Mouse (Mus musculus): ENCODE data around the gene D930048N14Rik. TPM values are rescaled to one million over a fixed set of nuclear protein-coding genes. Genes with fewer than 3 reads are reported as not detected.
A peak's percentile ranks its signal among the peaks of the same experiment; 100 is the strongest.
"Not testable (repeated sequence)": the region's sequence is repeated elsewhere in the genome, so short reads cannot be mapped to it uniquely, and the experiment has no call there.

Gene D930048N14Rik
- polyA plus RNA-seq, 1 experiment from 2014 or later: 0.95 TPM

GRCm38 (mm10) chr11:51658291-51658690, 7.5 kb downstream of the D930048N14Rik start:
- 46% methylated on average over 7 of the region's 7 CpGs for WGBS (ENCODE audit: insufficient replicate concordance)
- Histone ChIP-seq H3K4me3 (no peak overlapping the region), H3K9ac (no peak overlapping the region), H3K4me2 (no peak overlapping the region), H3K27ac (no peak overlapping the region), H3K27me3 (replicated peaks) (peaks cover 10% of the 10 kb centered on the region; the same call in 1 of the 2 replicates), H3K36me3 (no peaks in the 10 kb centered on the region), H3K9me3 (replicated peaks) (no peaks in the 10 kb centered on the region), H3K4me1 (peaks cover 7% of the 10 kb centered on the region; the same call in 1 of the 2 replicates)
- ATAC-seq: no peak

DNA sequence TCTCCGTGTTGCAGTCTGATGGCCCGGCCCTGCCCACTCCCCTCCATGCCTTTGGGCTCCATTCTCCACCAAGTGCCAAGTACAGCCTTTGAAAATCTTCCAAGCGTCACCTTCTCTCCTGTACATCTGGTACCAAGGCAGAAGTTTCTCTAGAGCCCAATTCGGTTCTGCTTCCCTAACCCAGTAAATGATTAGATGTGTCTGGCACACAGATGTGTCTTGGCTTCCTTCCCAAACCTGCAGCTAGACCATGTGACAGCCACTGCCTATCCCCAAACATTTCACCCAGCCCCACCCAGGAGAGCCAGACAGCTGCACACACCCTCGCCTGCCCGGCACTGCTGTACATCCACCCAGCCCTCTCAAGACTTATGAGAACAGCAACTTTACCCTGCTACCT, 8.0 kb downstream of the D930048N14Rik start:
- Histone ChIP-seq H3K4me1 (peaks cover 7% of the 10 kb centered on the region; the same call in 1 of the 2 replicates), H3K36me3 (no peaks in the 10 kb centered on the region), H3K27me3 (replicated peaks) (peaks cover 7% of the 10 kb centered on the region; the same call in 1 of the 2 replicates), H3K9me3 (replicated peaks) (no peaks in the 10 kb centered on the region), H3K9ac (no peak overlapping the region), H3K27ac (no peak overlapping the region), H3K4me3 (no peak overlapping the region), H3K4me2 (no peak overlapping the region)
- no peak for ATAC-seq
- 56% methylated on average over 6 of the region's 6 CpGs for WGBS (ENCODE audit: insufficient replicate concordance)

DNA sequence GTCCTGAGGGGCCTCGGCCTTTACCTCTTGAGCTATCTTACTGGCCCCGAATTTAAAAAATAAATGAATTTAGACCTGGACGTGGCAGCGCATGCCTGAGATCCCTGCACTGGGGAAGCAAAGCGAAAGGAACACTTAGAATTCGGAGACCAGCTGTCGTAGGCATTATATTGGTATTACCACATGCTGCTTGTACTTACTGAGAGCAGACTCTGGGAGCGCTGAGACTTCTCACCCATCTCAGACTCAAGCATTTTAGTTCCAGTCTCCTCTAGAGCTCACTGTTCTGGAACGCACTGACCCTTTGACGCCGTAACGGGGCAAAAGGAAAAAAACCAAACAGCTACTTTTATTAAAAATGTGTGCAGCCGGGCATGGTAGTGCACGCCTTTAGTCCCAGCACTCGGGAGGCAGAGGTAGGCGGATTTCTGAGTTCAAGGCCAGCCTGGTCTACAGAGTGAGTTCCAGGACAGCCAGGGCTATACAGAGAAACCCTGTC, 11.2 kb downstream of the D930048N14Rik start:
- no peaks in the 10 kb centered on the region for H3K27me3 ChIP-seq (replicated peaks)
- no peak overlapping the region for H3K4me3 ChIP-seq
- H3K27ac ChIP-seq: no peak overlapping the region
- no peak overlapping the region for H3K4me2 ChIP-seq
- H3K36me3 ChIP-seq: no peaks in the 10 kb centered on the region
- H3K4me1 ChIP-seq: peaks cover 7% of the 10 kb centered on the region; the same call in 1 of the 2 replicates
- no peaks in the 10 kb centered on the region for H3K9me3 ChIP-seq (replicated peaks)
- WGBS (ENCODE audit: insufficient replicate concordance): 75% methylated on average over 16 of the region's 16 CpGs
- H3K9ac ChIP-seq: no peak overlapping the region
- no peak for ATAC-seq

- H3K4me1 ChIP-seq: peaks cover 7% of the 10 kb centered on the region; the same call in 1 of the 2 replicates
- H3K27ac ChIP-seq: no peak overlapping the region
- H3K36me3 ChIP-seq: no peaks in the 10 kb centered on the region
- no peaks in the 10 kb centered on the region for H3K9me3 ChIP-seq (replicated peaks)
- WGBS (ENCODE audit: insufficient replicate concordance): 79% methylated on average over 7 of the region's 7 CpGs
- H3K9ac ChIP-seq: no peak overlapping the region
- no peak overlapping the region for H3K4me3 ChIP-seq
- no peak for ATAC-seq
- H3K27me3 ChIP-seq (replicated peaks): no peaks in the 10 kb centered on the region
- no peak overlapping the region for H3K4me2 ChIP-seq
Measured at GRCm38 (mm10) chr11:51662632-51663031, 11.9 kb downstream of the D930048N14Rik start.

GRCm38 (mm10) chr11:51664747-51665146, 14.0 kb downstream of the D930048N14Rik start:
- ATAC-seq; H3K4me1 ChIP-seq; H3K27me3 ChIP-seq (replicated peaks); H3K27ac ChIP-seq; H3K4me2 ChIP-seq; H3K36me3 ChIP-seq; H3K9ac ChIP-seq; H3K9me3 ChIP-seq (replicated peaks); H3K4me3 ChIP-seq: not testable (repeated sequence)
- 77% methylated on average over 7 of the region's 7 CpGs for WGBS (ENCODE audit: insufficient replicate concordance)

DNA sequence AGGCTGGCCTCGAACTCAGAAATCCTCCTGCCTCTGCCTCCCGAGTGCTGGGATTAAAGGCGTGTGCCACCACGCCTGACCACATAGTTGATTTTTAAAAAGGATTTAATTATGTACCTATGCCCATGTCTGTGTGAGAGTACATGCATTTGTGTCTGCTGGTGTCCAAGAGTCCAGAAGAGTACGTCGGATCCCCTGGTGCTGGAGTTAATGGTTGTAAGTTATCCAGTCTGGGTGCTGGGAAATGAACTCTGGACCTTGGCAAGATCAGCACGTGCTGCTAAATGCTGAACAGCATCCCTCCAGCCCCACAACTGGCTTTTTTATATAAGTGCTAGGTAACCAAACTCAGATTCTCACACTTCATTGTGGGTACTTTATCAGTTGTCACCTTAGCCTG, 20.1 kb downstream of the D930048N14Rik start:
- Histone ChIP-seq H3K4me1 (no peaks in the 10 kb centered on the region), H3K4me2 (no peak overlapping the region), H3K36me3 (no peaks in the 10 kb centered on the region), H3K27ac (no peak overlapping the region), H3K9me3 (replicated peaks) (no peaks in the 10 kb centered on the region), H3K27me3 (replicated peaks) (no peaks in the 10 kb centered on the region), H3K9ac (no peak overlapping the region), H3K4me3 (no peak overlapping the region)
- no peak for ATAC-seq
- 79% methylated on average over 7 of the region's 7 CpGs for WGBS (ENCODE audit: insufficient replicate concordance)

DNA sequence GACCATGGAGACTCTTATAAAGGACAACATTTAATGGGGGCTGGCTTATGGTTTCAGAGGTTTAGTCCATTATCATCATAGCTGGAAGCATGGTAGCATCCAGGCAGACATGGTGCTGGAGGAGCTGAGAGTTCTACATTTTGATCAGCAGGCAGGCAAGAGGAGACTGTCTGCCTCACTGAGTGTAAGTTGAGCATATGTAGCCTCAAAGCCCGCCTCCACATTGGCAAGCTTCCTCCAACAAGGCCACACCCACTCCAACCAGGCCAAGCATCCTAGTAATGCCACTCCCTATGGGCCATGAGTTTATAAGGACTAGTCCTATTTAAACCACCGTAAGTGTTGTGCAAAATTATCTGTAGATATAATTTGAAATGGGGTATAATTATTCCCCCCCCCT, 20.6 kb downstream of the D930048N14Rik start:
- ATAC-seq: no peak
- Histone ChIP-seq H3K4me2 (no peak overlapping the region), H3K9ac (no peak overlapping the region), H3K4me1 (no peaks in the 10 kb centered on the region), H3K9me3 (replicated peaks) (no peaks in the 10 kb centered on the region), H3K27me3 (replicated peaks) (no peaks in the 10 kb centered on the region), H3K4me3 (no peak overlapping the region), H3K27ac (no peak overlapping the region), H3K36me3 (no peaks in the 10 kb centered on the region)
- 68% methylated on average over 2 of the region's 2 CpGs for WGBS (ENCODE audit: insufficient replicate concordance)

- no peak overlapping the region for H3K9ac ChIP-seq
- WGBS (ENCODE audit: insufficient replicate concordance): 74% methylated on average over 9 of the region's 9 CpGs
Measured at GRCm38 (mm10) chr11:51673291-51673690, 22.5 kb downstream of the D930048N14Rik start.

GRCm38 (mm10) chr11:51675386-51675785, 24.6 kb downstream of the D930048N14Rik start:
- H3K4me3 ChIP-seq: no peak overlapping the region
- 58% methylated on average over 5 of the region's 5 CpGs for WGBS (ENCODE audit: insufficient replicate concordance)
- no peak overlapping the region for H3K9ac ChIP-seq
- H3K9me3 ChIP-seq (replicated peaks): no peaks in the 10 kb centered on the region
- no peaks in the 10 kb centered on the region for H3K27me3 ChIP-seq (replicated peaks)
- no peak for ATAC-seq
- H3K4me1 ChIP-seq: no peaks in the 10 kb centered on the region
- H3K36me3 ChIP-seq: no peaks in the 10 kb centered on the region
- H3K4me2 ChIP-seq: no peak overlapping the region
- H3K27ac ChIP-seq: no peak overlapping the region

More at GRCm38 (mm10) chr11:51673291-51673690, 22.5 kb downstream of the D930048N14Rik start:
- ATAC-seq: no peak
- Histone ChIP-seq H3K4me2 (no peak overlapping the region), H3K27ac (no peak overlapping the region), H3K4me1 (no peaks in the 10 kb centered on the region), H3K27me3 (replicated peaks) (no peaks in the 10 kb centered on the region), H3K4me3 (no peak overlapping the region), H3K36me3 (no peaks in the 10 kb centered on the region), H3K9me3 (replicated peaks) (no peaks in the 10 kb centered on the region)

DNA sequence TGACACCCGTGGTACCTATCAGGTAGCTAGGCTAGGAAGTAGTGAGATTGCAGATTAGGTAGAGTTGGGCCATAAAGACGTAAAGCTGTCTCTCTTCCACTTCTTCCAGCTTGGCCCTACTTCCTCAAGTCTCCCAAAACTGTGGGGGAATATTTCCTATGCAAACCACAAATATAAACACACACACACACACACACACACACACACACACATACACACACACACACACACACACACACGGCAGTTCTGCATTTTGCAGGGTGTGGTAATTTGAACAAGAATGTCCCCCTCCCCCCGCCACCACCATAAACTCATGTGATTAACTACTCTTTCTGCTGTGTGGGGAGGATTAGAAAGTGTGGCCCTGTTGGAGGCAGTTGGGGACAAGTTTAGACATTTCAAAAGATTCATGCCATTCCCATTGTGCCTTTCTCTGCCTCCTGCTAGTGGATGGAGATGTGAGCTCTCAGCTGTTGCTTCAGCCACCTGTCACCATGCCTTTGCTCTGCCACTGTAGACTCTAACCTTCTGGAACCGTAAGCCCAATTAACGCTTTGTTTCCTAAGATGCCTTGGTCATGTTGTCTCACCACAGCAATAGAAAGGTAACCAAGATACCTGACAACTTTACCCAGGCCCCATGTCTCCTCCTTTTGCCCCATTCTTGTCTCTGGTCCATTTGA, 27.1 kb downstream of the D930048N14Rik start:
- Histone ChIP-seq H3K27ac (no peak overlapping the region), H3K27me3 (replicated peaks) (no peaks in the 10 kb centered on the region), H3K9me3 (replicated peaks) (no peaks in the 10 kb centered on the region), H3K4me1 (peaks cover 10% of the 10 kb centered on the region; the same call in 1 of the 2 replicates), H3K4me3 (no peak overlapping the region), H3K4me2 (no peak overlapping the region), H3K36me3 (no peaks in the 10 kb centered on the region), H3K9ac (no peak overlapping the region)
- WGBS (ENCODE audit: insufficient replicate concordance): 57% methylated on average over 6 of the region's 6 CpGs
- ATAC-seq: no peak

- 66% methylated on average over 3 of the region's 3 CpGs for WGBS (ENCODE audit: insufficient replicate concordance)
Measured at GRCm38 (mm10) chr11:51679466-51679865, 28.7 kb downstream of the D930048N14Rik start.

DNA sequence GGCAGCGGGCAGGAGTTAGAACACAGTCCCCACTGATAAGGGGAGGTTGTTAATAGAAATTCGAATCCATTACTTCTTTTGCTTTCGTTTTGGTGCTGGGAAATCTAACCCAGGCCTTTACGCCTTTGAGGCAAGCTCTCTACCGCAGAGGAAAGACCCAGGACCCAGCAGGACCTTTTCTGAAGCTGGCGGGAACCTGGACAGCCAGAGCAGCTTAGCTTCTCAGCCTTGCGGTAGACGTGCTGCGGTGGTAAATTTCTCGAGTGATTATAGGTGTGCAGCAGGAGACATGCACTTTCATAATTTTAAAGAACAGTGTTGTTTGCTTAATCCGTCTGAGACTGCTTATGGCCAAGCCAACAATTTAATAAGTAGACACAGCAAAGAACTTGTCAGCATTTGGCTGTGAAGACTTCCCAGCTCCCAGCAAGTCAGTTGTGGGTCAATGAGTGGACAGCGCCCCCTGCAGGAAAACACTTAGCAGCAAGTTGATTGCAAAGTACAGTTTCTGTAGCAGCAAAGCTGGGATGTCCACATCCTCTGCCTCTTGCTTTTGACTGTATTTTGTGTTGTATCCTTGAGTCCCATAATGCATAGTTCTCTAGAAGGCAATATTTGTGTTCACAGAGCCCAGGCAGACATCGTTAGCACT, 30.7 kb downstream of the D930048N14Rik start:
- H3K36me3 ChIP-seq: peaks cover 9% of the 10 kb centered on the region
- WGBS (ENCODE audit: insufficient replicate concordance): 28% methylated on average over 13 of the region's 13 CpGs
- H3K27me3 ChIP-seq (replicated peaks): no peaks in the 10 kb centered on the region
- peak overlapping the region; percentile 6; the same call in 1 of the 2 replicates for H3K9ac ChIP-seq
- no peak for ATAC-seq
- H3K9me3 ChIP-seq (replicated peaks): no peaks in the 10 kb centered on the region
- peaks cover 10% of the 10 kb centered on the region; the same call in 1 of the 2 replicates for H3K4me1 ChIP-seq
- peak overlapping the region; percentile 37 for H3K4me3 ChIP-seq
- H3K27ac ChIP-seq: no peak overlapping the region
- H3K4me2 ChIP-seq: peak overlapping the region; percentile 59

More at GRCm38 (mm10) chr11:51679466-51679865, 28.7 kb downstream of the D930048N14Rik start:
- Histone ChIP-seq H3K27me3 (replicated peaks) (no peaks in the 10 kb centered on the region), H3K36me3 (no peaks in the 10 kb centered on the region), H3K4me1 (peaks cover 10% of the 10 kb centered on the region; the same call in 1 of the 2 replicates), H3K9me3 (replicated peaks) (no peaks in the 10 kb centered on the region), H3K9ac (no peak overlapping the region), H3K4me2 (no peak overlapping the region), H3K4me3 (no peak overlapping the region), H3K27ac (no peak overlapping the region)
- no peak for ATAC-seq
